Mouse (Mus musculus) neural tube, embryonic 11.5 days (tissue): Measurements from ENCODE around the gene Lrr1. TPM values are rescaled to one million over a fixed set of nuclear protein-coding genes. Genes with fewer than 3 reads are reported as not detected.
A peak's percentile ranks its signal among the peaks of the same experiment; 100 is the strongest.

ENCODE experiments used
- ATAC-seq: fragments of 200-750 bp; cut with Nextera tagmentation; 2 replicates; pipeline ENCODE4 v1.8.0; 2017; ENCODE audit warnings: moderate number of reproducible peaks, mild to moderate bottlenecking, moderate TSS enrichment, moderate library complexity; ENCODE audit not compliant: insufficient read depth, low FRiP score, low TSS enrichment
- DNase-seq: peaks from one replicate; pipeline ENCODE4 v3.0.0-alpha.2; 2015; ENCODE audit warnings: low spot score
- H3K27ac ChIP-seq: fragments of 300-500 bp; sonication (generic); 2 replicates; pipeline ENCODE4 v1.5.1; 2014; ENCODE audit warnings: low read depth, mild to moderate bottlenecking, low read length
- H3K27me3 ChIP-seq: fragments of 300-500 bp; sonication (generic); 2 replicates; pipeline ENCODE4 v1.6.1; 2014; ENCODE audit warnings: mild to moderate bottlenecking, low read length, mixed read lengths; ENCODE audit not compliant: control insufficient read depth, insufficient read depth
- H3K36me3 ChIP-seq: fragments of 300-500 bp; sonication (generic); 2 replicates; pipeline ENCODE4 v1.6.1; 2014; ENCODE audit warnings: mild to moderate bottlenecking, low read length, moderate library complexity, mixed read lengths; ENCODE audit not compliant: control insufficient read depth, insufficient read depth
- H3K4me1 ChIP-seq: fragments of 300-500 bp; sonication (generic); 2 replicates; pipeline ENCODE4 v1.6.1; 2014; ENCODE audit warnings: low read length, mixed read lengths; ENCODE audit not compliant: control insufficient read depth, insufficient read depth
- H3K4me2 ChIP-seq: fragments of 300-500 bp; sonication (generic); 2 replicates; pipeline ENCODE4 v1.6.1; 2014; ENCODE audit warnings: low read depth, mild to moderate bottlenecking, moderate library complexity
- H3K4me3 ChIP-seq: fragments of 300-500 bp; sonication (generic); 2 replicates; pipeline ENCODE4 v1.5.1; 2014; ENCODE audit warnings: low read depth, low read length
- H3K9ac ChIP-seq: fragments of 300-500 bp; sonication (generic); 2 replicates; pipeline ENCODE4 v1.6.1; 2014; ENCODE audit warnings: mild to moderate bottlenecking, low read length
- H3K9me3 ChIP-seq: fragments of 300-500 bp; sonication (generic); 2 replicates; pipeline ENCODE4 v1.6.1; 2016; ENCODE audit warnings: low read length; ENCODE audit not compliant: control insufficient read depth
- WGBS: fragments of 180-500 bp; shearing (Covaris S2); extraction: QIAGEN DNeasy Blood & Tissue Kit; methylation state at CpG from one replicate; pipeline ENCODE4 v1.1.7; 2014; 5-methylcytosine and 5-hydroxymethylcytosine counted together
- polyA plus RNA-seq: library from polyadenylated mRNA; unstranded; fragments of >200 nt; fragmentation: Nextera tagmentation; extraction: Ambion mirVana; gene quantifications from 2 replicates; pipeline ENCODE4 v1.2.1, GENCODE M21; 2014

The Lrr1 gene
- polyA plus RNA-seq, result 23.6 and 25.8 TPM in 2 replicates

DNA sequence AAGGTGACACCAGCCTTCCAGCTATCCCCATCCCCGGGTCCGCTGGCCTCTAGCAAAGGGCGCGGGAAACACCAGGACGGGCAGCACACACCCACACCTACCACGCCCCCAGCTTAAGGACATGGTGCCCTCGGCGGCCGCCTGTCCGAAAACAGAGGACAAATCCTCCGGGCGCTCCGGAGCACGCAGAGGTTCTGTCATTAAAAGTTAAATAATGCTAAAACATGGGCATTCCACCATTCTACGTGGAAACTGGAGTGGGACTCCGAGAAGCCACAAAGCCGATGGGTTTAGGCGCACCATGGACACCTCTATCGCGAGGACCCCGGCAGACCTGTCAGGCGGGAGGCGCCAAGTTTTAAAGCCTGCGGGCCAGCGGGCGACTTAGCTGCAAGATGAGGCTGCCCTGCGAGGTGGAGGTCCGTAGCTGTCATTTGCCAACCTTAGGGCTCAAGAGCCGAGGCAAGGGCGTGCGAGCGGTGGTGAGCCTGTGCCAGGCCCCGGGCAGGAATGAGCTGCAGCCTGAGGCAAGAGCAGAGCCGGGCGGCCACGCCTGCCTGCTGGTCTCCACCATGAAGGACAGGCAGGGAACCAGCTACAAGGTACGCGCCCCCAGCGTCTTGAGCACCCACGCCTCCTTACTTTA lies at the start of gene Lrr1:
TSS of gene Lrr1 (plus strand) at position 354 of the 646 bp plus-strand sequence.
- no peaks in the 10 kb centered on the region for H3K36me3 ChIP-seq

DNA sequence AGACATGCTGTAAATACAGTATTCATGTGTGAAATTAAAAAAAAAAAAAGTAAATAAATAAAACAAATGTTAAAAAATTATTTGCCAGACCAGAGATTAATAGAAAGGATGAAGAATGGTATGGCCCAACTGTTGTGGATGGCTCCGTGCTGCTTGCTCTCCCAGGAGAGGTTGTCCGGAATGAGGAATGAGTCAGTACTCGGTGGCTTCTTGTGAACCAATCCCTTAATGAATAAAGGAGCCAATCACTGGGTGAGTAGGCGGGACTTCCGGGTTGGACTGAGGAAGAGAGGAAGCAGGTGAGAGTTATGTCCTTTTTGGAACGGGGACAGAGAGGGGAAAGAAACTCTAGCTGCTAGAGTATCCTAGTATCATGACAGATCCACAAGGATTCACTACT lies 48.7 kb upstream of the Lrr1 start:
- H3K9ac ChIP-seq, result no peak overlapping the region
- no peak overlapping the region for H3K27ac ChIP-seq
- DNase-seq (no peak), ATAC-seq (no peak)
- no peak overlapping the region for H3K4me2 ChIP-seq
- H3K4me1 ChIP-seq, result no peaks in the 10 kb centered on the region
- no peaks in the 10 kb centered on the region for H3K9me3 ChIP-seq
- no peaks in the 10 kb centered on the region for H3K27me3 ChIP-seq
- 90% methylated on average over 6 of the region's 6 CpGs for WGBS
- no peaks in the 10 kb centered on the region for H3K36me3 ChIP-seq
- no peak overlapping the region for H3K4me3 ChIP-seq

More for the DNA sequence above, at the start of gene Lrr1:
- no peaks in the 10 kb centered on the region for H3K9me3 ChIP-seq
- H3K4me2 ChIP-seq, result peak within 1 kb of the TSS; percentile 71
- H3K4me1 ChIP-seq, result no peaks in the 10 kb centered on the region
- H3K27me3 ChIP-seq, result no peaks in the 10 kb centered on the region
- DNase-seq (peak; percentile 89), ATAC-seq (peak; percentile 92)
- peak within 1 kb of the TSS; percentile 73 for H3K4me3 ChIP-seq
- WGBS, result under 1% methylated on average over 40 of the region's 40 CpGs
- no peak within 1 kb of the TSS for H3K27ac ChIP-seq
- H3K9ac ChIP-seq, result peak within 1 kb of the TSS; percentile 66

DNA sequence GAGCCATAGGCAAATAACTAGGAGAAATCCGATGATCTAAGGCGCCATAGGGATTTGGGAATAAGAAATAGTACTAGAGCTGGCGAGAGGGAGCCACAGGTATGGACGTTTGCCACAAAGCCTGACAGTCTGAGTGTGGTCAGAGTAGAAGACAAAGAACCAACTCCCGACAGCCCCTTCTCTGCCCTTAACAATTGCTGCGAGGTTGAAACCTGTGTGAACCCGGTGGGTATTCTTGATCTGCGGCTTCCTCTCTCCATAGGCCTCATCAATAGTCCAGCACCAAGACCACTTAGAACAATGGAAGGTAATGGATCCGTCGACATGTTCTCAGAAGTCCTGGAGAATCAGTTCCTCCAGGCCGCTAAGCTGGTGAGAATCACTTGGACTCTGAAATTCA lies 45.8 kb upstream of the Lrr1 start:
- ATAC-seq, result no peak

DNA sequence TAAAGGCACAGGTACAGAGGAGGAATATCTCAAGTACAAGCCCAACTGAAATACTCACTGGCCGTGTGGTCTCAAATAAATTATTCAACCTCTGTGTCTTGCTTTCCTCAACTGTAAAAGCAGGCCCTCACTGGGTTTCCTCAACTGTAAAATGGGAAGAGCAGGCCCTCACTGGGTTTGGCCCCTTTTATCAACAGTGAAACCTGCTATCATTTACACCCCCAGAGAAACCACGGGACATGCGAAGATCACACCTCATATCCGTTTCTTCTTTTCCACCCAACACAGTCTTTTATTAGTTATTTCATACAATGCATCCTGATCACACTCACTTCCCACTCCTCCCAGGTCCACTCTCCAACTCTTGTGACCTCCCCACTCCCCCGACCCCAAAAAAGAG lies 43.5 kb upstream of the Lrr1 start:
- Histone ChIP-seq H3K9ac (no peak overlapping the region), H3K4me3 (no peak overlapping the region), H3K4me1 (peaks cover 1% of the 10 kb centered on the region; the same call in 1 of the 2 replicates), H3K27me3 (no peaks in the 10 kb centered on the region), H3K27ac (no peak overlapping the region), H3K9me3 (no peaks in the 10 kb centered on the region), H3K4me2 (no peak overlapping the region), H3K36me3 (no peaks in the 10 kb centered on the region)
- ATAC-seq (no peak), DNase-seq (no peak)
- WGBS, result 90% methylated on average over 5 of the region's 5 CpGs

More for the DNA sequence above, 45.8 kb upstream of the Lrr1 start:
- DNase-seq, result no peak
- H3K4me2 ChIP-seq, result no peak overlapping the region
- no peaks in the 10 kb centered on the region for H3K9me3 ChIP-seq
- H3K4me3 ChIP-seq, result no peak overlapping the region
- no peaks in the 10 kb centered on the region for H3K4me1 ChIP-seq
- WGBS, result 90% methylated on average over 11 of the region's 11 CpGs
- H3K9ac ChIP-seq, result no peak overlapping the region
- H3K36me3 ChIP-seq, result no peaks in the 10 kb centered on the region
- no peak overlapping the region for H3K27ac ChIP-seq
- no peaks in the 10 kb centered on the region for H3K27me3 ChIP-seq

DNA sequence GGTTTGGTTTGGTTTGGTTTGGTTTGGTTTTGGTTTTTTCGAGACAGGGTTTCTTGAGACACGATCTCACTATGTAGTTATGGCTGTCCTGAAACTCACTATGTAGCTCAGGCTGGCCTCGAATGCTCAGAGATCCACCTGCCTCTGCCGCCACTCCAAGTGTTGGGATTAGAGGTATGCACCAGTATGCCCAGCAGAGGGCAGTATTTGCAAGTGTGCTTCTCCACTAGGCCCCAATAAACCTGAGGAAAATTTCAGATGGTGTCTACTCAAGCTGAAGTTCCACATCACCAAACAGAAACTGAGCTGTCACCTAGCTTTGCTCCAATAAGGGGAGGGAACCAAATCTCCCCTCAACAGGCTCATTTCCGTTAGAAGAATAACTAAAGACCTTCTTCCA lies 41.4 kb upstream of the Lrr1 start:
- H3K36me3 ChIP-seq, result no peaks in the 10 kb centered on the region
- H3K4me3 ChIP-seq, result no peak overlapping the region
- DNase-seq (no peak), ATAC-seq (no peak)
- H3K4me1 ChIP-seq, result peaks cover 5% of the 10 kb centered on the region; the same call in 1 of the 2 replicates
- H3K4me2 ChIP-seq, result no peak overlapping the region
- H3K27ac ChIP-seq, result no peak overlapping the region
- H3K9ac ChIP-seq, result no peak overlapping the region
- no peaks in the 10 kb centered on the region for H3K27me3 ChIP-seq
- no peaks in the 10 kb centered on the region for H3K9me3 ChIP-seq
- 92% methylated on average over 5 of the region's 5 CpGs for WGBS

DNA sequence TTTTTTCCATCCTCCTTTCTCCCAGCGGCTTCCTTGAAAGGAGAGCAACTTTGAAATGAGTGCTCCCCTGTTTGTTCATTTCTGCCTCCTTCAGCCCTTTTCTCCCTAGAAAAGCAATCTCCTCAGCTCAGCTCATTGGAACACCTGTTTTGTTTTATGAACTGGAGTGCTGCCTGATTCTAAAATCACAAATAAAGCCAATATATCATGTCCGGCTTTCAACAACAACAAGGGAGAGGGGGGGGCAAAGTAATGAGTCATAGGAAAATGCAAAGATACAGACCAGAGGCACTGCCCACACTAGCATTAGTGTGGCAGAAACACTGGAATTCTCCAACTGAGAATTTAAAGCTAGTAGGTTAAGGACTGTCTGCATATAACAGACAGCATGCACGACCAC lies 41.0 kb upstream of the Lrr1 start:
- Histone ChIP-seq H3K27ac (no peak overlapping the region), H3K4me3 (no peak overlapping the region), H3K36me3 (no peaks in the 10 kb centered on the region), H3K4me1 (peaks cover 5% of the 10 kb centered on the region; the same call in 1 of the 2 replicates), H3K9ac (no peak overlapping the region), H3K9me3 (no peaks in the 10 kb centered on the region), H3K27me3 (no peaks in the 10 kb centered on the region), H3K4me2 (no peak overlapping the region)
- 90% methylated on average over 3 of the region's 3 CpGs for WGBS
- DNase-seq (no peak), ATAC-seq (no peak)

DNA sequence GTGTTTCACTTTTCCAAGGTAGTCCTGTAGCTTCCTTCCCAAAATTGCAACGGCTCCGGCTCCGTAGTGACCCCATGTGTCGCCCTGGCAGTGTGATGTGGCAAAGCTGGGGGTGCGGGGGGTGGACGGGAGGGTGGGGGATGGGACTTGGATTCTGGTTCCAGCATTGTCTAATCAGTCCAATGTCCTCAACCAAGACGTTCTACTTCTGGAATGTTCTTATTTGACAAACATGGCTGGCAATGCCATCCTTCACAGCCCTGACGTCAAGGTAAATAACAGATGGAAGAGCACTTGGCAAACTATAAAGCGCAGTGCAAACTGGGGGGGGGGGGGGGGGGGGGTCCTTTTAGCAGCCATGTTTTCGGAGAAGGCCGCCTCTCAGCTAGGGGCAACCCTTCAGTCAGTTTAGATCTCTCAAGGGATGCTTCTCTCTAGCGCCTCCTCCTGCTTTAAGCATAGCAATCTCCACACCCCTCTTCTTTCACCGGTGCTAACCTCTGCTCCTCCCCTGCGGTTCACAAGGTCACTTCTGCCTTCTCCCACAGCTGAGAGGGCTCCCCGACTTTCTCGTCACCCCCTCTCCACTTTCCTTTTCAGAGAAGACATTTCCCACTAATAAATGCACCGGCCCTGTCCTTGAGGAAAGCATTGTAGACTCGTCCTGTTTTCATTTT lies 38.8 kb upstream of the Lrr1 start:
- Histone ChIP-seq H3K9me3 (no peaks in the 10 kb centered on the region), H3K4me2 (peak overlapping the region; percentile 22), H3K9ac (no peak overlapping the region), H3K27me3 (no peaks in the 10 kb centered on the region), H3K4me1 (peaks cover 5% of the 10 kb centered on the region; the same call in 1 of the 2 replicates), H3K4me3 (0 out of 2 replicates have a peak overlapping the region, but pooled peaks have one; percentile 8), H3K36me3 (no peaks in the 10 kb centered on the region), H3K27ac (no peak overlapping the region)
- 38% methylated on average over 18 of the region's 18 CpGs for WGBS
- ATAC-seq, result no peak; the same call in 1 of the 2 replicates
- no peak for DNase-seq

DNA sequence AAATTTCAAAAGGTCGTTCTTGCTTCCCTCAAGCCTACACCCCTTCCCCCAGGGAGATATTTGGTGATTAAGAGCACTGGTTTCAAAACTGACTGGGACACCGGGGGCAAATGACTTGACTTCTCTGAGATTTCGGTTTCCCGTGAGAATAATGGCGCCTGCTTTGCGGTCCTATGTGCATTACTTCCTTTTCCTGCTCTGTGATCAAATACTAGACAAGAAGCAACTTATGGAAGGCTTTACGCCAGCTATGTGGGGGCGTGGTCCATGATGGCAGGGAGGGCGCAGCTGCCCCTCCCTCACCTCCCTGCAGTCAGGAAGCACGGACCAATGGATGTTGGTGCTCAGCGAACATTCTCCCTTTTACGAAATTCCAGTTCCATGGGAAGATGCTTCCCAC lies 38.1 kb upstream of the Lrr1 start:
- no peaks in the 10 kb centered on the region for H3K9me3 ChIP-seq
- WGBS, result 65% methylated on average over 12 of the region's 12 CpGs
- peaks cover 5% of the 10 kb centered on the region; the same call in 1 of the 2 replicates for H3K4me1 ChIP-seq
- ATAC-seq (no peak), DNase-seq (no peak)
- no peaks in the 10 kb centered on the region for H3K27me3 ChIP-seq
- H3K27ac ChIP-seq, result no peak overlapping the region
- no peaks in the 10 kb centered on the region for H3K36me3 ChIP-seq
- H3K4me2 ChIP-seq, result peak overlapping the region; percentile 22
- H3K4me3 ChIP-seq, result no peak overlapping the region
- H3K9ac ChIP-seq, result no peak overlapping the region

DNA sequence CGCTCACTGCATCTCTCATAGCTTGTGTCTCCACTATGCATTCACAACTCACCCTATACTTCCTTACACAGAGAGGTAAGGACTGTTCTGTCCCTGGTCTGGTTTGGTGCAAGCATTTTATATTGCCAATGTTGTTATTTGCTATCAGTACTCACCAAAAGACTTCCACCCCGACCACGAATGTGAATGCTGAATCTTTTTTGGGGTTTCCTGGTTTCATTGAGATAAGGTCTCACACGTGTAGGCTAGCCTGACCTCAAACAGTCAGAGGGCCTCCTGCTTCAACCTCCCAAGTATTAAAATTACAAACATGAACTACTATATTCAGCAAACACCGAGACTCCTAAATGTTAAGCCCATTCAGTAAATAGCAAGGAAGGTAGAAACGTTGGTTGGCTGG lies 37.3 kb upstream of the Lrr1 start:
- WGBS, result 86% methylated on average over 6 of the region's 6 CpGs
- H3K9me3 ChIP-seq, result no peaks in the 10 kb centered on the region
- no peak for ATAC-seq
- no peak overlapping the region for H3K27ac ChIP-seq
- DNase-seq, result no peak
- no peaks in the 10 kb centered on the region for H3K36me3 ChIP-seq
- no peak overlapping the region for H3K4me3 ChIP-seq
- H3K9ac ChIP-seq, result no peak overlapping the region
- H3K4me2 ChIP-seq, result no peak overlapping the region
- peaks cover 5% of the 10 kb centered on the region; the same call in 1 of the 2 replicates for H3K4me1 ChIP-seq
- no peaks in the 10 kb centered on the region for H3K27me3 ChIP-seq
